Mouse (Mus musculus): ENCODE data around the gene Bri3.

DNA sequence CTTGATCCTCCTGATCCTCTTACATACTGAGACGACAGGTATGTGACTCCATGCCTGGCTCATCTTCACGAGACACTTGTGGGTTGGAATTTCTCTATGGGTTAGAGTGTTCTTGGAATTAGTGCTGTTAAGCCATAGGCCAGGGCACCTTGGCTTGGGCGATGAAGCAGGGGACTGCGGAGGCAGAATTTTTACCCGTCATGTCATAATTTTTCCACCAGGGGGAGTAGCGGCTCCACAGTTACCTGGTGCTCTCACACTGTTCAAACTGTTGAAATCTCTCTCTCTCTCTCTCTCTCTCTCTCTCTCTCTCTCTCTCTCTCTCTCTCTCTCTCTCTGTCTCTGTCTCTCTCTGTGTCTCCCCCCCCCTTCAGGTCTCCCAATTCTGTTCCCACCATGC is 143.6 kb downstream of the Bri3 start:
- TF ChIP-seq CTCF (IDR thresholded peaks at IDR 0.05; ENCODE audit: insufficient read depth, low read length): peak; percentile 52
- no peak for TF ChIP-seq POLR2A (IDR thresholded peaks at IDR 0.05; ENCODE audit: borderline replicate concordance, extremely low read depth, low read depth, low read length)

Measured in lung, adult 2 months (tissue).